Mouse (Mus musculus) kidney, embryonic 16.5 days (tissue): Measurements from ENCODE around the gene Usp2. TPM values are rescaled to one million over a fixed set of nuclear protein-coding genes. Genes with fewer than 3 reads are reported as not detected.

Experiments used
- ATAC-seq: fragments of 200-750 bp; cut with Nextera tagmentation; 2 replicates; pipeline ENCODE4 v1.8.0; 2017; ENCODE audit warnings: moderate TSS enrichment; ENCODE audit not compliant: low FRiP score, low TSS enrichment
- H3K27ac ChIP-seq: fragments of 300-500 bp; sonication (generic); 2 replicates; pipeline ENCODE4 v1.5.1; 2014; ENCODE audit warnings: low read length
- H3K27me3 ChIP-seq: fragments of 300-500 bp; sonication (generic); 2 replicates; pipeline ENCODE4 v1.6.1; 2014; ENCODE audit warnings: low read length, control low read depth, mixed read lengths; ENCODE audit not compliant: insufficient read depth
- H3K36me3 ChIP-seq: fragments of 300-500 bp; sonication (generic); 2 replicates; pipeline ENCODE4 v1.6.1; 2014; ENCODE audit warnings: low read length, control low read depth, mixed read lengths; ENCODE audit not compliant: insufficient read depth
- H3K4me1 ChIP-seq: fragments of 300-500 bp; sonication (generic); 2 replicates; pipeline ENCODE4 v1.6.1; 2014; ENCODE audit warnings: low read length, control low read depth, mixed read lengths; ENCODE audit not compliant: insufficient read depth
- H3K4me2 ChIP-seq: fragments of 300-500 bp; sonication (generic); replicated peaks from 2 replicates; pipeline ENCODE4 v1.6.1; 2014; ENCODE audit warnings: low read depth, low read length
- H3K4me3 ChIP-seq: fragments of 300-500 bp; sonication (generic); 2 replicates; pipeline ENCODE4 v1.5.1; 2014; ENCODE audit warnings: mild to moderate bottlenecking, low read length
- H3K9ac ChIP-seq: fragments of 300-500 bp; sonication (generic); replicated peaks from 2 replicates; pipeline ENCODE4 v1.6.1; 2014; ENCODE audit warnings: low read length
- H3K9me3 ChIP-seq: fragments of 300-500 bp; sonication (generic); 2 replicates; pipeline ENCODE4 v1.6.1; 2016; ENCODE audit warnings: low read length, control low read depth
- WGBS: fragments of 180-500 bp; shearing (Covaris S2); extraction: QIAGEN DNeasy Blood & Tissue Kit; methylation state at CpG from one replicate; pipeline ENCODE4 v1.1.7; 2014; 5-methylcytosine and 5-hydroxymethylcytosine counted together
- polyA plus RNA-seq: library from polyadenylated mRNA; unstranded; fragments of >200 nt; fragmentation: Nextera tagmentation; extraction: Ambion mirVana; gene quantifications from 2 replicates; pipeline ENCODE4 v1.2.1, GENCODE M21; 2015

Usp2 gene
- polyA plus RNA-seq, 1 experiment from 2014 or later: 53.9 TPM

DNA sequence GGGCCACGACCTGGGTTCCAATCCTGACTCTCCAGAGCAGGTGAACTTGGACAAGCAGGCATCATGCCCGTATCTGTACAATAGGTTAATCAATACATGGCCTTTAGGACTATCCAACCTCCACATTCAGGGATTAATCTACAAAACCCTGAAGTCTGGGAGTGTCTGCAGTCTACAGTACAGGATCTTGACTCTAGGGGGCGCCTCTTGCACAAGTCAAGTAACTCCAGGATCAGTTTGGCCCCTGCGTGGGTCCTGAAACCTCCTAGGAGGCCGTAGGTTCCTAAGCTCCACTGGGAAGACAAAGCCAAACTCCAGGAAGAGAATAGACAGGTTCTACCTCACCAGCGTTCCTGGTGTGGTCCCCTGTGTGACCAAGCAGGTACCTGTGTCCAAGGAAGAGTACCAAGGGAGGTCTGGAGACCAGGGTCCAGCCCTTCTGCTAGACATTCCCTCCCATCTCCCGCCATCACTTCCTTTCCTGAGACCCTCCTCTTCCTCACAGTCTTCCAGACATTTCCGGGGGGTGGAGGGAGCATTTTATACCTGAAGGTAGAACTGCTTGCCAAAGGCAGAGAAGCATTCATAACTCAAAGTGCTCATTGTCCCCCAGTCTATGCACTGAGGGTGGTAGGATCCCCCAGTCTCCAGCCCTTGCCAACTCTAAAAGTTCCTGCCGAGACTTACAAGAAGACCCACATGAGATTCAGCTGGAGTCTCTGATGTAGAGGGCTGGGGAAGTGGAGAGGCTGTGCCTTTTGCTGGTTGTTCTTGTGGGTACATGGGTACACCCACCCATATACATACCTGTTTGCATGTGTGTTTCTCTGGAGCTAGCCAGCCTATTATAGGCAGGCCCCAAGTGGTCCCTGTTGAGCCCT lies 7.8 kb downstream of the Usp2 start:
- H3K9ac ChIP-seq: no peak overlapping the region
- no peak overlapping the region for H3K4me3 ChIP-seq
- no peak overlapping the region for H3K4me2 ChIP-seq
- no peaks in the 10 kb centered on the region for H3K27me3 ChIP-seq
- H3K36me3 ChIP-seq: no peaks in the 10 kb centered on the region
- H3K27ac ChIP-seq: no peak overlapping the region
- H3K9me3 ChIP-seq: no peaks in the 10 kb centered on the region
- ATAC-seq: no peak
- H3K4me1 ChIP-seq: peaks cover 60% of the 10 kb centered on the region
- WGBS: 65% methylated on average over 9 of the region's 9 CpGs

DNA sequence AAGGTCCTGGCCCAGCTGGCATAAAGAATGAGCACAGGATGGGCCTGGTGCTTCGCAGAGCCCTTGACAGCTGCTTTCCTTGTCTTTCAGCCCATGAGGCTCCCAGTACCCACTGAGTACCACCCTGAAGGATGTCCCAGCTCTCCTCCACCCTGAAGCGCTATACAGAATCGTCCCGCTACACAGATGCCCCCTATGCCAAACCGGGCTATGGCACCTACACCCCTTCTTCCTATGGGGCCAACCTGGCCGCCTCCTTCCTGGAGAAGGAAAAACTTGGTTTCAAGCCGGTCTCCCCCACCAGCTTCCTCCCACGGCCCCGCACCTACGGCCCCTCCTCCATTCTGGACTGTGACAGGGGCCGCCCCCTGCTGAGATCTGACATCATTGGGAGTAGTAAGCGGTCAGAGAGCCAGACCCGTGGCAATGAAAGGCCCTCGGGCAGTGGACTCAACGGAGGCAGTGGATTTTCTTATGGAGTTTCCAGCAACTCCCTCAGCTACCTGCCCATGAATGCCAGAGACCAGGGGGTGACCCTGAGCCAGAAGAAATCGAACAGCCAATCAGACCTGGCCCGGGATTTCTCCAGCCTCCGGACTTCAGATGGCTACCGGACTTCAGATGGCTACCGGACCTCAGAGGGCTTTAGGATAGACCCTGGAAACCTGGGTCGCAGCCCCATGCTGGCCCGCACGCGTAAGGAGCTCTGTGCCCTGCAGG lies 8.6 kb downstream of the Usp2 start:
- H3K4me1 ChIP-seq: peaks cover 61% of the 10 kb centered on the region
- H3K27me3 ChIP-seq: no peaks in the 10 kb centered on the region
- no peak overlapping the region for H3K9ac ChIP-seq
- no peak overlapping the region for H3K4me3 ChIP-seq
- no peaks in the 10 kb centered on the region for H3K36me3 ChIP-seq
- 68% methylated on average over 24 of the region's 24 CpGs for WGBS
- no peaks in the 10 kb centered on the region for H3K9me3 ChIP-seq
- H3K27ac ChIP-seq: peak overlapping the region; percentile 47; the same call in 1 of the 2 replicates
- no peak overlapping the region for H3K4me2 ChIP-seq
- ATAC-seq: no peak

DNA sequence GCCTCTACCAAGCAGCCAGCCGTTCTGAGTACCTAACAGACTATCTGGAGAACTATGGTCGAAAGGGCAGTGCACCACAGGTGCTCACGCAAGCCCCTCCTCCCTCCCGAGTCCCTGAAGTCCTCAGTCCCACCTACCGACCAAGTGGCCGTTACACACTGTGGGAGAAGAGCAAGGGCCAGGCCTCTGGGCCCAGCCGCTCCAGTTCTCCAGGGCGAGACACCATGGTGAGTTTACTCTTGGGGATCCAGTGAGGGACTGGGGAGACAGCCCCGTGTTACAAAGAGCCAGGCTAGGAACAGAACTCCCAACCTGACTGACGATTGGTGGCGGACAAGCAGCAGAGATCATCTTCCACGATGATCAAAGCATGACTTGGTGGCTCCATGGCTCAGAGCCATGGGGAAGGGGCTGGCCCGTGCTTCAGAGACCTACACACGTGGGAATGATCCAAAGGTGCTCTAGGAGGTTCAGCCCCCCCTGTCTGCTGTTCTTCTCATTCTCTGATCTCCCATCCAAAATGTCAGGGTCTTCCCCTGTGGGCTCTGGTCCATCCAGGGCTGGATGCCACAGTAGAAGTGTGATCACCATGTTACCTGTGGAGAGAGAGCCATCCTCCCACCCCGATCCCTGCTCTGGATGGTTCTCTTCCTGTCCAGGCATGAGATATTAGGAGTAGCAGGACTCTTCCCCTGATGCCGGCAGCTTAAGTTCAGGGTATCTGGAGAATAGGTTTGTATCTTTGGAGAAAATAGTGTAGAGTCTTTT lies 9.4 kb downstream of the Usp2 start:
- H3K4me2 ChIP-seq: 0 out of 2 replicates have a peak overlapping the region, but pooled peaks have one; percentile 12
- ATAC-seq: no peak
- H3K4me1 ChIP-seq: peaks cover 60% of the 10 kb centered on the region
- no peak overlapping the region for H3K4me3 ChIP-seq
- no peaks in the 10 kb centered on the region for H3K36me3 ChIP-seq
- H3K27ac ChIP-seq: peak overlapping the region; percentile 47
- no peaks in the 10 kb centered on the region for H3K27me3 ChIP-seq
- 64% methylated on average over 16 of the region's 16 CpGs for WGBS
- no peaks in the 10 kb centered on the region for H3K9me3 ChIP-seq
- H3K9ac ChIP-seq: no peak overlapping the region

DNA sequence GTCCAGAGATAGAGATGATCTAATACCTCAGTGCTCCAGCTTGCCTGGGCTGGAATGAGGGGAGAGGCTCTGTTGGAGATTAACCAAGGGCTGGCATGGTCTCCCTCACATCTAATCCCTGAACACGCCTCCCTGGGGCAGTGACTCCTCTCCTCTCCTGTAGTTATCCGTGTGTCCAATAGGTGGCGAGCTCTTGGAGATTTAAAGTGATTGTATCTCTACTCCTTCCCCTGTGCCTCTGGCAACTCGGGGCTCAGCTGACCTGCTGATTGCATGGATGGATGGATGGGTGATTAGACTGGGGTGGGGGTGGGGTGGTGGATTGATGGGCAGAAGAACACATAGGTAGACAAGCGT lies 9.9 kb downstream of the Usp2 start:
- peak overlapping the region; percentile 47; the same call in 1 of the 2 replicates for H3K27ac ChIP-seq
- H3K4me3 ChIP-seq: no peak overlapping the region
- no peak overlapping the region for H3K9ac ChIP-seq
- H3K4me2 ChIP-seq: no peak overlapping the region
- H3K36me3 ChIP-seq: no peaks in the 10 kb centered on the region
- H3K4me1 ChIP-seq: peaks cover 60% of the 10 kb centered on the region
- WGBS: 17% methylated on average over 5 of the region's 5 CpGs
- no peaks in the 10 kb centered on the region for H3K27me3 ChIP-seq
- ATAC-seq: peak; percentile 5; the same call in 1 of the 2 replicates
- H3K9me3 ChIP-seq: no peaks in the 10 kb centered on the region

DNA sequence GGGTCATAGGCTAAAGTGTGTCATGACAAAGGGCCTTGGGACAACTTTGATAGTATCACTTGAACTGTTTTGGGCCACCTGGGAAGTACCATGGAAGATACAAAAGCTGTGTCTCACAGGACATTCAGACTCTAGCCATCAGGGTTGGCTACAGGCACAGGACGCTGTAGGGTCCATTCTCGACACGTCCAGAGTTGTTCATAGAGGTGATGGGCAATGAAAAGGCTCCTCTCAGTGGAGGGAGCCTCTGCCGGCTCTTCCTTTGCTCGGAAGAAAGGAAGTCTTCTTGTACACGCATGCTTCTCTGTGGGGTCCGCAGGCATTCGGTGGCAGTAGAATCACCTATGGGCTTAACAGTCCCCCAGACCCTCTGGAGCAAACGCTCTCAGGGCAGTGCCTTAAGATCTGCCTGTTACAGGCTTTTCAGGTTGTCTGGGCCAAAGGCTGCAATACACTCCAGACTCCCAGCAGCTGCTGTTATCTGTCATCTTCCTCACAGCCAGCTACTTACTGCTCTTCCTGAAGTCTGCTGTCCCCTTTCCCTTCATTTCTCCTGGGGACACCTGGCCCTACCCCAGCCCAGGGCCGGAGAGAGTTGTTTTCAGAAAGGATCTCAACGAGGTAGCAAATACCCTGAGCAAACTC lies 10.6 kb downstream of the Usp2 start:
- 84% methylated on average over 11 of the region's 11 CpGs for WGBS

DNA sequence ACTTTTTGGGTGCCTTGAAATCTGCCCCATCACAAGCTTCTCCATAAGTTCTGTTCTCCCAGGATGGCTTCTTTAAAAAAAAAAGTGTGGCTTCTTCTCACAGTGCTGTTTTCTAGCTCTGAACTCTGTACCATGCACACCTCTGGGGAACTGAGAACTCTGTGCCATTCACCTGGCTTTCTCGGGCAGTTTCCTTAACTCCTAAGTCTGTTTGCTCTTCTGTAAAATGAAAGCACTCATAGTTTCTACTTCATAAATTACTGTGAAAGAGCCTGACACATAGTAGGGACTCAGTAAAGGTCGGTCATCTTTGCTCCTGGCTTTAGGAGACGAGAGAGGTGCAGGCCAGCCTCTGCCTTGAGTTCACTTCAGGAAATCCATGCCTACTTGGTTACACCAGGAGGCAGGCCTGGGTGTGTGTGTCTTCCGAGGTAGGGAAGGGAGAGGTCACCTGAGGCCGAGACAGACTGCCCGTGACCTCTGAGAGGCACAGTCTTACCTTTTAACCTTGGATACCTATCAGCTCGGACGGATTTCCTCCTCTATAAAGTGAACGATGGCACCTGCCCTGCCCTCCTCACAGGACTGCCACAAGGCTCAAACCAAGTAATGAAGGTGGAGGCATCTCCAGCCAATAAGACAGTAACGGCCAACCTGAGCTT lies 11.4 kb downstream of the Usp2 start:
- no peak for ATAC-seq
- Histone ChIP-seq H3K27ac (peak overlapping the region; percentile 88), H3K4me1 (peaks cover 53% of the 10 kb centered on the region), H3K27me3 (no peaks in the 10 kb centered on the region), H3K9ac (0 out of 2 replicates have a peak overlapping the region, but pooled peaks have one; percentile 24), H3K9me3 (no peaks in the 10 kb centered on the region), H3K36me3 (no peaks in the 10 kb centered on the region), H3K4me3 (no peak overlapping the region), H3K4me2 (0 out of 2 replicates have a peak overlapping the region, but pooled peaks have one; percentile 16)
- 67% methylated on average over 10 of the region's 10 CpGs for WGBS

More for the DNA sequence above, 10.6 kb downstream of the Usp2 start:
- no peaks in the 10 kb centered on the region for H3K9me3 ChIP-seq
- H3K36me3 ChIP-seq: no peaks in the 10 kb centered on the region
- no peak overlapping the region for H3K27ac ChIP-seq
- H3K4me3 ChIP-seq: no peak overlapping the region
- peaks cover 54% of the 10 kb centered on the region for H3K4me1 ChIP-seq
- H3K4me2 ChIP-seq: no peak overlapping the region
- ATAC-seq: no peak
- H3K9ac ChIP-seq: no peak overlapping the region
- no peaks in the 10 kb centered on the region for H3K27me3 ChIP-seq

DNA sequence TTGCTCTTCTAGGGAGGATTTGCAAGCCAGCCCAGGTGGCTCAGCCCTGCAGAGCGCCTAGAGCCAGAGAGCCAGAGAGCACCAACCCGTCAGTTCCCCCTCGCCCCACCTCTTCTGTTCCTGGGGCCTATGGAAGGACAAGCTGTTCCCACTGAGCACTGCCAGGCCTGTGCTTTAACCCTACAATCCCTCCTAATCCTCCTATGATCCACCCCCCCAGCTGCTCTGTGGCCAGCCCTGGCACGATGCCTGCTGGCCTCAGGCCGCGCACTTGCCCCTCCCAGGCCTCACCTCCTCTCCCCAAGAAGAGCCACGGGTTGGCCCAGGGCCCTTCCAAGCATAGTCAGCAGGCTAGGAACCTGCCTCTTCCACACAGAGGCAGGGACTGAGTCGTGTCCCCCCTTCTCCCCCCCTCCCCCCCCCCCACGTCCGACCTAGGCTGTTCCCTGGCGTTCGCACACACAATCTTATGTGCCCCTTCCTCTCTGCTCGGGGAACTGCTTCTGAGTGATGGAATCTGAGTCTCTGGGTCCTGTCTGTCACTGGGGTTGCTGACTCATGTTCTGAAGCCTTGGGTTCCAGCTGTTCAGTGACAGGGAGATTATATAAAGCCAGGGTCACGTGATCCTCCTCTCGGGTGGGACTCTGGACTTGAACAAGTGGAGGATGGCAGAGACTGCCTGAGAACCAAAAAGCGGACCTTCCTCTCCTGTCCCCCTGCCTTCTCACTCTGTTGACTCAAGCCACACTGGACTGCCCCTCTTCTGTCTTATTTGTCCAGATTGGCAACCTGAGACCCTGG lies 12.3 kb downstream of the Usp2 start:
- H3K9ac ChIP-seq: peak overlapping the region; percentile 24; the same call in 1 of the 2 replicates
- peaks cover 61% of the 10 kb centered on the region for H3K4me1 ChIP-seq
- H3K27me3 ChIP-seq: 0 out of 2 replicates have a peak, but pooled peaks cover 3% of the 10 kb centered on the region
- H3K9me3 ChIP-seq: no peaks in the 10 kb centered on the region
- H3K4me3 ChIP-seq: no peak overlapping the region
- WGBS: 29% methylated on average over 16 of the region's 16 CpGs
- peak overlapping the region; percentile 16; the same call in 1 of the 2 replicates for H3K4me2 ChIP-seq
- H3K27ac ChIP-seq: peak overlapping the region; percentile 88
- no peaks in the 10 kb centered on the region for H3K36me3 ChIP-seq
- peak; percentile 77 for ATAC-seq

DNA sequence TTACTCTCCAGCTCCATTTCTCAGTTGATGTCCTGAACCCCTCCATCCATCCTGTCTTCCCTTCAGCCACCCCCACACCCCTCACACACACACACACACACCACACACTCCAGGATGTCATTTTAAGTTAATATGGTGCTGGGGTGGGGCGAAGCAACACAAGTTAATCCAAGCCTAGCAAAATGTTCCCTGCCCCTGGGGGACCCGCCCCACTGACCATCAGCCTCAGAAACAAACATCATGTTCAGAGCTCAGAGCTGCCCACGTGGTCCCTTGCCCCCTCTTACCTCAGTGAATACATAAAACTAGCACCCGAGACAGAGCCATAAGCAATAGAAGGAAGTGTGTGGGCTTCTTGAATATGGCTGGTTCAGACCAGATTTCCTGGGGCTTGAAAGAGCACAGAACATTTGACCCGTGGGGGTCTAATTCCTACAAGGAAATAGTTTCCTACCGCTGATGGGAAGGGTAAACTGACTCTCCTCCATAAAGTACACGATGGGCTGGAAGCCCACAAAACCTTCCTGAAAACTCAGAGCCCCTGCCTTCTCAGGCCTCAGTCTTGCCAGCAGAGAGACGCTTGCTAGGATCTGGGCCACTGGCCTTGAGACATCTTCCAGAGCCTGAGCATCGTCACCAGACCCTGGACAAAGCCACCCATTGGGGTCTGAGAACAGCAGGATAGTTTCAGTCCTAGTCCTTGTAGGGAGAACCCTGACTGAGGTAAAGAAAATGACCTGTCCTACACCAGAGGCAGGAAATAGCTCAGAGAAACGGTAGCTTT lies 13.4 kb downstream of the Usp2 start:
- no peak overlapping the region for H3K9ac ChIP-seq
- H3K27me3 ChIP-seq: 0 out of 2 replicates have a peak, but pooled peaks cover 3% of the 10 kb centered on the region
- no peaks in the 10 kb centered on the region for H3K9me3 ChIP-seq
- H3K4me2 ChIP-seq: no peak overlapping the region
- peaks cover 63% of the 10 kb centered on the region for H3K4me1 ChIP-seq
- H3K36me3 ChIP-seq: no peaks in the 10 kb centered on the region
- H3K4me3 ChIP-seq: no peak overlapping the region
- H3K27ac ChIP-seq: peak overlapping the region; percentile 88
- ATAC-seq: peak; percentile 14; the same call in 1 of the 2 replicates
- 44% methylated on average over 10 of the region's 10 CpGs for WGBS
